16 mouse cellular contexts compared by ENCODE assay signal in the genomic region with DNA sequence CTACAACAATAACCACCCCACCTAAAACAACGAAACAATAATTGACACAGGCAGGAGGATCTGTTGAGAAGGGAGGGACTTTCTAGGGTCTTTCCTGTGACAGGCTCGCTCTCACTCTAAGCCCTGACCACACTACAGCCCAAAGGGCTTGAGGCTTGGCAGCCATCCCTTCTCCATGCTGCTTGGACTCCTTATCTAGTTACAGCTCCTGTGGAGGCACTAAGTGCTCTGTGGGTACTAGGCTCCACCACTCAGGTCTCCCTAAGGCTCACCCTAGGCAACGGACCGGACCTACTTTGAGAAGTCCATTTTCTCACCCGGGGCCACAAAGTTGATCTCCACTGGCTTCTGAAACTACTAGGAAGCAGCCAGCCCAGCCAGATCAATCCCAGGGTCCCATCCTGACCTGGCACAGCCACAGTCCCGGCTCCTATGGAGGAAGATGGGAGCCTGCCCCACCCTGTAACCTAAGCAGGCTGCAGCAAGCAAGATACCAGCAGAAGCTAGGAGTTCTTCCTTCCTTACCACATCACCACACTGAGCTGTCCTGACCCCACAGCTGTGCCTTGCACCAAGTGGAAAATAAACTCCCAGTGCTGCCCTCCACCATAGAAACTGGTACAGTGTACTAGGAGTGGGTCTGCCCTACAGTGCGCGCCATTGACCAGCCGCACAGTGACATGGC. TPM values are rescaled to one million over a fixed set of nuclear protein-coding genes. Genes with fewer than 3 reads are reported as not detected.
DNase-seq lines count a peak whose midpoint lies in the region; ATAC-seq and TF ChIP-seq lines count a peak whose summit lies in the region.
"Had no signal": no experiment of that assay in that cellular context is flagged by ENCODE, and none has a peak within 500 bp of the region (broad histone marks: within the 10 kb centered on the region; RNA-seq: fewer than 3 reads in every experiment).

No protein-coding gene starts in this region.

- in situ Hi-C loops in ES-E14 (cut with MboI; ENCODE audit: low sequenced_read_pairs in 2 of 2, unreplicated experiment in 2 of 2) = no loop called here

- 0 out of 2 replicates have a peak, but pooled peaks have one; percentile 22 for ATAC-seq in embryonic facial prominence, embryonic 14.5 days (ENCODE audit: low read depth)
- 0 out of 2 replicates have a peak, but pooled peaks have one; percentile 29 for ATAC-seq in granulocyte monocyte progenitor cell, adult 5-6 weeks (replicated peaks; ENCODE audit: poor library complexity, severe bottlenecking)
- ATAC-seq in megakaryocyte progenitor cell, adult 5-6 weeks (replicated peaks; ENCODE audit: poor library complexity) = peak; percentile 70
- no peak for ATAC-seq in forebrain, postnatal 0 days
- ATAC-seq: forebrain, embryonic 15.5 days had no signal

- no peak overlapping the region for H3K27ac ChIP-seq in embryonic facial prominence, embryonic 14.5 days (replicated peaks; ENCODE audit: low read depth, low read length)
- no peak overlapping the region for H3K27ac ChIP-seq in embryonic facial prominence, embryonic 10.5 days (replicated peaks)
- peak overlapping the region; percentile 44; the same call in 1 of the 2 replicates for H3K27ac ChIP-seq in ES-E14 (ENCODE audit: insufficient read depth, low read depth, low read length, poor library complexity, severe bottlenecking)
- H3K27ac ChIP-seq in forebrain, postnatal 0 days (ENCODE audit: low read depth, low read length) = no peak overlapping the region
- H3K27ac ChIP-seq: forebrain, embryonic 15.5 days; limb, embryonic 12.5 days had no signal

- peaks cover 22% of the 10 kb centered on the region for H3K36me3 ChIP-seq in embryonic facial prominence, embryonic 14.5 days (ENCODE audit: control insufficient read depth, insufficient read depth, low read length)
- peaks cover 68% of the 10 kb centered on the region for H3K36me3 ChIP-seq in embryonic facial prominence, embryonic 10.5 days (replicated peaks)
- H3K36me3 ChIP-seq in ES-E14 (ENCODE audit: control insufficient read depth, insufficient read depth, low read length, poor library complexity, severe bottlenecking) = peaks cover 14% of the 10 kb centered on the region; the same call in 1 of the 2 replicates
- H3K36me3 ChIP-seq in forebrain, postnatal 0 days (ENCODE audit: insufficient read depth) = peaks cover 2% of the 10 kb centered on the region; the same call in 1 of the 2 replicates

- H3K9ac ChIP-seq in embryonic facial prominence, embryonic 14.5 days (ENCODE audit: low read depth, low read length) = no peak overlapping the region
- H3K9ac ChIP-seq in ES-E14 (ENCODE audit: insufficient read depth, low read depth, low read length, poor library complexity, severe bottlenecking) = no peak overlapping the region
- no peak overlapping the region for H3K9ac ChIP-seq in forebrain, postnatal 0 days
- H3K9ac ChIP-seq: forebrain, embryonic 15.5 days; limb, embryonic 12.5 days had no signal

- 90% methylated on average over 9 of the region's 9 CpGs for WGBS in embryonic facial prominence, embryonic 14.5 days
- WGBS in embryonic facial prominence, embryonic 10.5 days = 95% methylated on average over 9 of the region's 9 CpGs
- 94% methylated on average over 9 of the region's 9 CpGs for WGBS in forebrain, postnatal 0 days

- H3K27me3 ChIP-seq in embryonic facial prominence, embryonic 14.5 days (replicated peaks; ENCODE audit: control insufficient read depth, insufficient read depth, low read length) = no peaks in the 10 kb centered on the region
- H3K27me3 ChIP-seq in embryonic facial prominence, embryonic 10.5 days (replicated peaks; ENCODE audit: low read depth, poor library complexity, severe bottlenecking) = no peaks in the 10 kb centered on the region
- H3K27me3 ChIP-seq in forebrain, postnatal 0 days (ENCODE audit: insufficient read depth, low read length) = no peaks in the 10 kb centered on the region
- H3K27me3 ChIP-seq: forebrain, embryonic 15.5 days; limb, embryonic 12.5 days had no signal

- no peak for DNase-seq in embryonic facial prominence, embryonic 14.5 days (ENCODE audit: low spot score)
- DNase-seq in embryonic facial prominence, embryonic 10.5 days (ENCODE audit: low spot score) = no peak
- DNase-seq in ES-E14 (ENCODE audit: low read depth, low spot score) = no peak
- DNase-seq in forebrain, postnatal 0 days = no peak
- DNase-seq in retina, postnatal 1 day = no peak
- no peak for DNase-seq in right cerebral cortex, adult 18-20 months
- DNase-seq: cerebellum, adult 2 months; gastrocnemius, postnatal 14 days; kidney, postnatal 25 days; layer of hippocampus, postnatal 36 days; lung, postnatal 14 days had no signal

- H3K4me2 ChIP-seq in embryonic facial prominence, embryonic 14.5 days (ENCODE audit: low read depth, low read length) = no peak overlapping the region
- no peak overlapping the region for H3K4me2 ChIP-seq in forebrain, postnatal 0 days (ENCODE audit: low read depth)
- H3K4me2 ChIP-seq: forebrain, embryonic 15.5 days; limb, embryonic 12.5 days had no signal

- H3K4me1 ChIP-seq in embryonic facial prominence, embryonic 14.5 days (ENCODE audit: control insufficient read depth, insufficient read depth, low read length) = no peaks in the 10 kb centered on the region
- H3K4me1 ChIP-seq in embryonic facial prominence, embryonic 10.5 days = no peaks in the 10 kb centered on the region; the same call in 1 of the 2 replicates
- peaks cover 5 to 7% of the 10 kb centered on the region in 2 experiments; a peak in 2 of 4 replicates for H3K4me1 ChIP-seq in ES-E14 (ENCODE audit: control insufficient read depth in 2 of 2, insufficient read depth in 2 of 2, low read length in 2 of 2, poor library complexity in 1 of 2)
- H3K4me1 ChIP-seq in forebrain, postnatal 0 days (ENCODE audit: insufficient read depth) = no peaks in the 10 kb centered on the region
- H3K4me1 ChIP-seq: forebrain, embryonic 15.5 days had no signal

- no peak for TF ChIP-seq CTCF in forebrain, postnatal 0 days (IDR thresholded peaks at IDR 0.05; ENCODE audit: low read depth)

- no peaks in the 10 kb centered on the region for H3K9me3 ChIP-seq in embryonic facial prominence, embryonic 14.5 days (ENCODE audit: control insufficient read depth, low read length)
- H3K9me3 ChIP-seq in embryonic facial prominence, embryonic 10.5 days = no peaks in the 10 kb centered on the region
- H3K9me3 ChIP-seq in ES-E14 (ENCODE audit: control insufficient read depth, insufficient read depth, low read depth, low read length) = no peaks in the 10 kb centered on the region
- no peaks in the 10 kb centered on the region for H3K9me3 ChIP-seq in forebrain, postnatal 0 days (ENCODE audit: low read length)
- H3K9me3 ChIP-seq: forebrain, embryonic 15.5 days; limb, embryonic 12.5 days had no signal

- no peak overlapping the region for H3K4me3 ChIP-seq in embryonic facial prominence, embryonic 14.5 days (ENCODE audit: low read depth, low read length)
- no peak overlapping the region for H3K4me3 ChIP-seq in embryonic facial prominence, embryonic 10.5 days
- no peak overlapping the region for H3K4me3 ChIP-seq in ES-E14 (ENCODE audit: insufficient read depth in 1 of 2, low read depth in 1 of 2, low read length in 2 of 2, poor library complexity in 1 of 2, severe bottlenecking in 1 of 2)
- H3K4me3 ChIP-seq in forebrain, postnatal 0 days (ENCODE audit: low read depth, low read length) = no peak overlapping the region
- H3K4me3 ChIP-seq: forebrain, embryonic 15.5 days; limb, embryonic 12.5 days had no signal

TF ChIP-seq in ES-E14, 5 proteins besides CTCF, POLR2A, EP300 and RAD21 (continues in another document):
- TF ChIP-seq ZNF384 (IDR thresholded peaks at IDR 0.05; ENCODE audit: low read depth, low read length) (no peak), CHD2 (IDR thresholded peaks at IDR 0.05; ENCODE audit: low read depth, low read length) (no peak), MAFK (IDR thresholded peaks at IDR 0.05; ENCODE audit: insufficient read depth, low read depth, low read length) (no peak), HCFC1 (IDR thresholded peaks at IDR 0.05; ENCODE audit: borderline replicate concordance, insufficient read depth, low read length) (no peak)

RNA-seq across cellular contexts. Expression of gene D17Wsu92e, which starts 41.6 kb away (rescaled TPM):
- 18.8 and 19.0 TPM in 2 replicates for polyA plus RNA-seq in embryonic facial prominence, embryonic 14.5 days (2014; fragmentation: Nextera tagmentation; extraction: Ambion mirVana)
- 15.5 and 15.7 TPM in 2 replicates for polyA plus RNA-seq in embryonic facial prominence, embryonic 10.5 days (2016; fragmentation: Nextera tagmentation; extraction: Ambion mirVana)
- 53.8 and 68.4 TPM in 2 replicates for total RNA-seq in ES-E14 (2012; rRNA removed)
- total RNA-seq in granulocyte monocyte progenitor cell, adult 5-6 weeks (2014; fragmentation: Nextera tagmentation) = 47.9 and 51.2 TPM in 2 replicates
- total RNA-seq in granulocyte monocyte progenitor cell, adult 5-6 weeks (2017) = 46.3 and 50.6 TPM in 2 replicates
- 27.6 and 32.4 TPM in 2 replicates for total RNA-seq in megakaryocyte progenitor cell, adult 5-6 weeks (2015)
- 46.4 and 57.5 TPM in 2 replicates for total RNA-seq in megakaryocyte progenitor cell, adult 5-6 weeks (2017)
- total RNA-seq in forebrain, postnatal 0 days (2014; rRNA removed) = 63.6 and 70.5 TPM in 2 replicates
- 8.6 and 9.4 TPM in 2 replicates for polyA plus RNA-seq in forebrain, postnatal 0 days (2015; fragmentation: Nextera tagmentation; extraction: Ambion mirVana)

RNA-seq across cellular contexts. Expression of gene Spdef, which starts 50.1 kb away (rescaled TPM):
- polyA plus RNA-seq in embryonic facial prominence, embryonic 14.5 days (2014; fragmentation: Nextera tagmentation; extraction: Ambion mirVana) = 0.26 and 1.6 TPM in 2 replicates
- 0.15 and 0.43 TPM in 2 replicates for polyA plus RNA-seq in embryonic facial prominence, embryonic 10.5 days (2016; fragmentation: Nextera tagmentation; extraction: Ambion mirVana)
- total RNA-seq in ES-E14 (2012; rRNA removed) = 0.53 TPM in 1 of 2 replicates, not detected in the other
- not detected in 2 replicates for total RNA-seq in granulocyte monocyte progenitor cell, adult 5-6 weeks (2014; fragmentation: Nextera tagmentation)
- total RNA-seq in granulocyte monocyte progenitor cell, adult 5-6 weeks (2017) = not detected in 2 replicates
- total RNA-seq in megakaryocyte progenitor cell, adult 5-6 weeks (2015) = not detected in 2 replicates
- not detected in 2 replicates for total RNA-seq in megakaryocyte progenitor cell, adult 5-6 weeks (2017)
- 2.3 and 3.5 TPM in 2 replicates for total RNA-seq in forebrain, postnatal 0 days (2014; rRNA removed)
- 1.5 and 2.3 TPM in 2 replicates for polyA plus RNA-seq in forebrain, postnatal 0 days (2015; fragmentation: Nextera tagmentation; extraction: Ambion mirVana)
- total RNA-seq: neutrophil, adult 5-6 weeks had no signal

RNA-seq across cellular contexts. Expression of gene Snrpc, which starts 59.1 kb away (rescaled TPM):
- 272 and 274 TPM in 2 replicates for polyA plus RNA-seq in embryonic facial prominence, embryonic 14.5 days (2014; fragmentation: Nextera tagmentation; extraction: Ambion mirVana)
- 412 and 414 TPM in 2 replicates for polyA plus RNA-seq in embryonic facial prominence, embryonic 10.5 days (2016; fragmentation: Nextera tagmentation; extraction: Ambion mirVana)
- total RNA-seq in ES-E14 (2012; rRNA removed) = 120 and 185 TPM in 2 replicates
- total RNA-seq in granulocyte monocyte progenitor cell, adult 5-6 weeks (2014; fragmentation: Nextera tagmentation) = 132 and 184 TPM in 2 replicates
- total RNA-seq in granulocyte monocyte progenitor cell, adult 5-6 weeks (2017) = 117 and 161 TPM in 2 replicates
- total RNA-seq in megakaryocyte progenitor cell, adult 5-6 weeks (2015) = 147 and 154 TPM in 2 replicates
- 128 and 132 TPM in 2 replicates for total RNA-seq in megakaryocyte progenitor cell, adult 5-6 weeks (2017)
- total RNA-seq in forebrain, postnatal 0 days (2014; rRNA removed) = 137 and 204 TPM in 2 replicates
- 259 and 297 TPM in 2 replicates for polyA plus RNA-seq in forebrain, postnatal 0 days (2015; fragmentation: Nextera tagmentation; extraction: Ambion mirVana)
